Mouse (Mus musculus) megakaryocyte-erythroid progenitor cell, adult 5-6 weeks (primary cell): ENCODE data around the gene Lypd6. TPM values are rescaled to one million over a fixed set of nuclear protein-coding genes. Genes with fewer than 3 reads are reported as not detected.

ENCODE experiments used
- ATAC-seq: replicated peaks from 2 replicates; pipeline ENCODE4 v1.8.0; 2016; ENCODE audit warnings: mild to moderate bottlenecking, inconsistent platforms; ENCODE audit not compliant: severe bottlenecking, poor library complexity, low FRiP score, low TSS enrichment
- total RNA-seq, 2 experiments: library from RNA; stranded (forward) in 1 of 2; stranded (reverse) in 1 of 2; fragments of 200-1000, 215-1000 nt in 1 of 2; fragments of >200 nt in 1 of 2; fragmentation: Nextera tagmentation in 1 of 2; gene quantifications; 2 replicates each; pipeline ENCODE4 v1.2.3; 2014 to 2017

Lypd6 gene
- total RNA-seq (2014; fragmentation: Nextera tagmentation) (not detected in 2 replicates), total RNA-seq (2017) (0.30 TPM in 1 of 2 replicates, not detected in the other)

GRCm38 (mm10) chr2:50066246-50066967 is at the start of gene Lypd6:
Gene Lypd6 (plus strand): TSS chr2:50066429.
- ATAC-seq: peak; percentile 81

GRCm38 (mm10) chr2:50019477-50019876 is 46.8 kb upstream of the Lypd6 start:
- no peak for ATAC-seq

GRCm38 (mm10) chr2:50025549-50025948 is 40.7 kb upstream of the Lypd6 start:
- ATAC-seq: no peak

- ATAC-seq: no peak
Measured at GRCm38 (mm10) chr2:50028930-50029329, 37.3 kb upstream of the Lypd6 start.

GRCm38 (mm10) chr2:50044170-50044870 is 21.9 kb upstream of the Lypd6 start:
- ATAC-seq: no peak

GRCm38 (mm10) chr2:50044871-50045470 is 21.3 kb upstream of the Lypd6 start:
- no peak for ATAC-seq

GRCm38 (mm10) chr2:50045841-50046240 is 20.4 kb upstream of the Lypd6 start:
- ATAC-seq: no peak

- no peak for ATAC-seq
Measured at GRCm38 (mm10) chr2:50048442-50048841, 17.8 kb upstream of the Lypd6 start.

GRCm38 (mm10) chr2:50053893-50054292 is 12.3 kb upstream of the Lypd6 start:
- ATAC-seq: no peak

- peak; percentile 47 for ATAC-seq
Measured at GRCm38 (mm10) chr2:50065902-50066245, 355 bp upstream of the Lypd6 start.

GRCm38 (mm10) chr2:50066968-50067315 is 713 bp downstream of the Lypd6 start:
- no peak for ATAC-seq

- no peak for ATAC-seq
Measured at GRCm38 (mm10) chr2:50069571-50070295, 3.5 kb downstream of the Lypd6 start.

GRCm38 (mm10) chr2:50072158-50072557 is 5.9 kb downstream of the Lypd6 start:
- no peak for ATAC-seq

GRCm38 (mm10) chr2:50084746-50085145 is 18.5 kb downstream of the Lypd6 start:
- ATAC-seq: no peak

- no peak for ATAC-seq
Measured at GRCm38 (mm10) chr2:50087761-50088160, 21.5 kb downstream of the Lypd6 start.

GRCm38 (mm10) chr2:50096336-50096735 is 30.1 kb downstream of the Lypd6 start:
- ATAC-seq: no peak

- ATAC-seq: peak; percentile 74
Measured at GRCm38 (mm10) chr2:50100364-50101151, 34.3 kb downstream of the Lypd6 start.

- ATAC-seq: no peak
Measured at GRCm38 (mm10) chr2:50101152-50101450, 34.9 kb downstream of the Lypd6 start.

GRCm38 (mm10) chr2:50103850-50104503 is 37.7 kb downstream of the Lypd6 start:
- ATAC-seq: no peak
